Mouse (Mus musculus) common myeloid progenitor, adult 5-6 weeks (primary cell): ENCODE measurements at regions not wholly inside any gene's neighbourhood (a gene's known extent, or its start where the extent isn't known, plus 50 kb on each side); places are given as distances from the start of the nearest gene placed in this dataset.

Source experiments
- ATAC-seq: replicated peaks from 2 replicates; pipeline ENCODE4 v1.8.0; 2016; ENCODE audit warnings: low read depth, mild to moderate bottlenecking, moderate TSS enrichment, inconsistent platforms; ENCODE audit not compliant: poor library complexity, severe bottlenecking

DNA sequence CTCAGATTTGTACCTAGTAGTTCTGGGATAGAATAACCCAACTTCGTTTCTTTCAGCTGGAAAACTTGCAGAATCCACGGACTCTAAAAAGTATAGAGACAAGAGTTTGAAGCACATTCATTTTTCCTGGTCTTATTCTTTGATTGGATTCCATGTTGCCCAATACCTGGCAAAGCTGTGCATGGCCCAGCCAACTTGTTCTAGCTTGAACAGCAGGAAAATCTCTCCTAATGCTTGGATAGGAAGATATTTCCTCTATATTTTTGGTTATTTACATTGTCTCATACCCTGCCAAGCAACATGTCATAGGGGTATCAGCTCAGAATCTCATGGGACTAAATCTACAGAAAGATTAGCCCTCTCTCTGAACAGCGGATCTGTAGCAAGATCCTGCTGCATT lies 492.3 kb upstream of the Kif2a start:
- no peak for ATAC-seq

- ATAC-seq, result no peak
Measured at GRCm38 (mm10) chr13:107513274-107514146, 491.6 kb upstream of the Kif2a start.

DNA sequence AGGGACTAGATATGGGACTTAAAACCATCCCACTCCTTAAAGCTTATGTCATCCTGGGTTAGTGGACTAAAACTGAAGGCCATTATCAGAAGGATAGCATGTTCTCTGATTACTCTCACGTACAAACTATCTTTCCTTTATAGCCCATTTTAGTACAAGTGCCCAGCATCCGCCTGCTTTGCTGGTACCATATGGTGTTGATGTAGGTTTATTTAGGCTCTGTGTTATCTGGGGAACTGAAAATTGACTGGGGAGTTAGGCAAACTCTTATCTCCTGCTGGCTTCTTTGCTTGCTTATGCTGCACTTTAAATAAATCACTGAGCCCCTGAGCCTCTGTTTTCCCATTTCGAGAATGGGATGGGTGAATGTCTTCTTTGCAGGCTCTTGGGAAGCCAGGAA lies 485.4 kb upstream of the Kif2a start:
- no peak for ATAC-seq

- ATAC-seq, result no peak
Measured at GRCm38 (mm10) chr13:107506832-107507231, 484.9 kb upstream of the Kif2a start.

DNA sequence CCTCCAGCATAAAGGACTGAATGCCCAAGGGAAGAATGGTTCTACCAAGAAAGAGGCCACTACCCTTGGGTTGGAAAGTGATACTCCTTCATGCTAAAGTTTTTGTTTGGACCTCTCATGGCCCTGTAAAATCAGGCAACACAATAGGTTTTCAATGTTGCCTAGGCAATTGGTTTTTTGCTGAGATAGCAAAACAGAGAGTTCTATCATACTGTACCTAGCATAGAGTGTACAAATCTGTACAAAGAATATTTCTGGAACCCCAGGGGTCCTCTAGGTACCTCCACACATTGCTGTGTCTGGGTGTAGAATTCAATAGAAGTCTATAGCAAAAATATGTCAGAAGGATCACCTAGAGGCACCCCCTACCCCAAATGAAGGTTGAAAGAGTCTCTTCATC lies 483.4 kb upstream of the Kif2a start:
- ATAC-seq, result no peak

DNA sequence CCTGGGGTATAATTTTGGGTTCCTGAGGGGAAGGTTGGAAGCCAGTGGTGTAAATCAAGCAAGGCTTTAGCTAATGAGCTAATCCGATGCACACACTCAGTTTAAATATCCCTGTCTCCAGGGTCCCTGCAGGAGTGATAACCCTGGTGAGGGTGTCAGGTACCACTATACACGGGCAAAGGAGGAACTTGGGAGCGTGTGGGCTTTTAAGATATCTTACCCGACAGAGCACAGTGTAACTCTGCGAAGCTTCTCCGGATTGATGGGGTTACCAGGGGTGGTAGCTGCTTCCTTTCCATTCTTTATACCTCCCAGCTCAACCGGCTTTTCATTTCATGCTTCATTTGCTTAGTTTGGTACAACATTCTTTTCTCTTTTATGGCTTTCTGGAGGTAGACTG lies 480.3 kb upstream of the Kif2a start:
- ATAC-seq, result no peak

DNA sequence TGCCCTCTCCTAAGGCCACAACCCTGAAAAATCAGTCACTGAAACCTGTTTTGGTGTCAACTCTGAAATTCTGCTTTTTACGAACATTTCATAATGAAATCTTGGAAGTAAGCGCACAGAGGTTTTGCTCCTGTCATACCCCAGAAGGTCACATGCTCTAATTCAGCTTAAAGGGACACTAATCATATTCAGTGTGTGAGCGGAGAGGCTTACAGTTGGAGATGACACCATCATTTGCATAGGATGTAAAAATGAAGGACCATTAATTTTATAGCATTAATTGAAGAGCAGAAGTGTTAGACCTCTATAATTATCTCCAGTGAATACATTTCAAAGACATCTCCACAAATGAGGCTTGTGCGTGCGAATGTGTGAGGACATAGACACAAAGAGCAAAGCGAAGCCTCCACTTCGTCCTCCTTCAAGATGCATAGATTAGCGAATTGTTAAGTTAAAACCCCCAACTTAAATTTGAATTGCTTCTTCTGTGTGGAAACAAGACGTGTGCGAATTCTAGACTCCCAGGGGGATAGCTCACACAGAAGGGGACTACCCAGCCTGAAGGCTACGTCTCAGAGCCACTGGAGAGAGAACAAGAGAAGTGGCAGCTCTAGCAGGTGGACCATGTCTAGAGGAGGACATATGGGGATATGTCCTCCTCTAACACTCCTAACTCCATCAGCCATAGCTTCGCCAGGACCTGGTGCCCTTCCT lies 479.0 kb upstream of the Kif2a start:
- ATAC-seq, result no peak

GRCm38 (mm10) chr13:107499296-107499695 lies 477.4 kb upstream of the Kif2a start:
- ATAC-seq, result no peak

- ATAC-seq, result no peak
Measured at GRCm38 (mm10) chr13:107495161-107495732, 473.3 kb upstream of the Kif2a start.

DNA sequence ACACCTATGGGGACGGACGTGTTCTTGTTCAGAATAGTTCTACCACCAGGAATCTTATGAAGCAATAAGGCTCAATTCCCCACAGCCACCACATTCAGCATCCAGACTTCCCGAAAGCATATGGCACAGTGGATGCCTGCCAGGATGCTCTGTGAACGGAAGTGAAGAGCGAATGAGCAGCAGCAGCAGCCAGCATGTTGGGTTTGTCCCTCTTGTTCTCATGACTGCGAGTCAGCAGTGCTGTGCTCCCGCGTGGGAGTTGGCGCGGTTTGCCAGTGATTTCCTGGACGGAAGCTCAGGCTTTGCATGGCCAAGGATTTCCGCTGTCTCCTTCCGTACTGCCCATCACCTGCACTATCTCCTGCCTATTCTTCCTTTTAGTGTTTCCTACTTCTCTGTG lies 471.8 kb upstream of the Kif2a start:
- ATAC-seq, result no peak

- no peak for ATAC-seq
Measured at GRCm38 (mm10) chr13:107492448-107492847, 470.5 kb upstream of the Kif2a start.

- ATAC-seq, result no peak
Measured at GRCm38 (mm10) chr13:107491423-107491822, 469.5 kb upstream of the Kif2a start.

GRCm38 (mm10) chr13:107485400-107486017 lies 463.6 kb upstream of the Kif2a start:
- no peak for ATAC-seq

- no peak for ATAC-seq
Measured at GRCm38 (mm10) chr13:107484630-107484998, 462.7 kb upstream of the Kif2a start.

DNA sequence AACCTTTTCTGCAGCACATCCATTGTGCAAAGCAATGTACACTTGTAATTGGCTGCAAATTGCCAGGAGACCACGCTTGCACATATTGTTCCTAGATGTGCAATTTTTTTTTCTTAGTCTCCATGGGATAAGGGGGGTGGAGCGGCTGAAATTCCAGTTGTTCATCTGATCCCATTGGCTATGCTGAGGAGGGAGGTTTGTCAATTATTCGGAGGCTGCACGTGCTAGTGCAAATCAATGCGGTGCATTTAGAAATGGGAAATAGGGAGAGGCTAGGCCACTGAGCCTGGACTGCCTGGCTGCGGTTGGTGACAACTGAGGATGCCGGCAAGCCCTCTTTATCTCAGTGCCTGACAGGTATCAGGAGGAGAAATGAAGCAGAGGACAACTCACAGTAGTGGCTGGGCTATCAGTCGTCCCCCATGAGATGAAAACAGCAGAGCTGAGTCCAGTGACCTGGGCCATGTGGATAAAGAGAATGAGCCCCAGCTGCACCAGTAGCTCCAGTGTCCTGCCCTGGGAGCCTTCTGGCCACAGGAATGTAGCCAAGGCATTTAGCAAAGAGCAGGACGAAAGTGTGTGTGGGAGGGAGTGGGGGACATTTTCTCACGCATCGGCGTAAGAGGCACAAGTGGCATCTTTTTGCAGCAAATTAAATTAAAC lies 462.2 kb upstream of the Kif2a start:
- no peak for ATAC-seq

DNA sequence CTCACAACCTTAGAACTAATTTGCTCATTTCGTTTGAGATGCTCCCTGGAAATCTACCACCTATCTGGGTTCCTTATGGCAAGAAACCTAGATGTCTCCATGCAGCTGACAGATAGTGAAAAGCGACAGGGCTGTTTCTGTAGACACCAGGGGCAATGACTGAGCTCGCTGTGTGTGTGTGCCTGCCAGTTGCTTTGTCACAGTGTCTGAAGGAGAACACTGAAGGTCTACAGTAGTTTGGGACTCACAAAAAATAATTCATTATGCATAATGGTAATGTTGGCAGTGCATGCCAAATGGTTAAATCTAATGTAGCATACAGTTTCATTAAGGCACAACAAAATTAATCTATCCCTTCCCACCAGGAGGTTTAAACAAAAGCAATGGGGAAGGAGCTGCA lies 453.2 kb upstream of the Kif2a start:
- ATAC-seq, result no peak

DNA sequence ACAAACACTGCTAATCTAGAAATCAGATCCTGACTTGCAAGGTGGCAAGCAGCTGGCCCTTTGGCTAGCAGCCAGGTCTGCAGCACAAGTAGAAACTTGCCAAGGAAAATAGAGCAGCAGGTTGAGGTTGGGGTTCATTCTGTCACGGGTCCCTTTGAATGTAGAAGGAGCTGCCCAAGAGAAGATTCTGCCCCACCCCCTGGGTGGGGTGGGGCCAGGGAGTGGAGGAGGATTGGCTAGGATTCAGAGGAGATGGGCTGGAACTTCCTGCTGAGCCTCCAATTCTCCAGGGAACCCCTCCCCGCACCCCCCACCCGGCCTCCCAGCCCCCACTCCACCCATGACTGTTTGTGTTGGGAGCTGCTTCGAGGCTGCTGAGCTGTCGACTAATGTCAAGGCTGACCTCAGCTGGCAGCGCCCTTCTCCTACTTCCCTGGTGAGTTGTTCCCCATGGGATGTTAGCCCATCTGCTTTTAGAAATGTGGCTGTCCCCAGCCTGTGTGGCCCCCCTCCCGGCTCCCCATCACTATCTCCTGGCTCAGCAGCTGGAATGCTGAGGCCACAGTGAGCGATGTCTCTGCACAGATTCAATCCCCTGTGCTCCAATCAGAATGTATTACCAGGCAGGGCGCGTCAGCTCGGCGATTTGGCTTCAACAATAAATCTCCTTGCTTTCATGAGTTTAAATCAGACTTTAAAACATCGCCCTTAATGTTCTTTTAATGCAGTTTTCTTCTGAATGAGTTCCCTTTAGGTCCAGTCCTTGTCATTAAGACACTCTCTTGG lies 447.8 kb upstream of the Kif2a start:
- ATAC-seq, result no peak

GRCm38 (mm10) chr13:107462791-107463190 lies 440.9 kb upstream of the Kif2a start:
- no peak for ATAC-seq

- ATAC-seq, result peak; percentile 98
Measured at GRCm38 (mm10) chr13:107461048-107461912, 439.4 kb upstream of the Kif2a start.
